ENCODE assay signal across 20 mouse cellular contexts in the genomic region with DNA sequence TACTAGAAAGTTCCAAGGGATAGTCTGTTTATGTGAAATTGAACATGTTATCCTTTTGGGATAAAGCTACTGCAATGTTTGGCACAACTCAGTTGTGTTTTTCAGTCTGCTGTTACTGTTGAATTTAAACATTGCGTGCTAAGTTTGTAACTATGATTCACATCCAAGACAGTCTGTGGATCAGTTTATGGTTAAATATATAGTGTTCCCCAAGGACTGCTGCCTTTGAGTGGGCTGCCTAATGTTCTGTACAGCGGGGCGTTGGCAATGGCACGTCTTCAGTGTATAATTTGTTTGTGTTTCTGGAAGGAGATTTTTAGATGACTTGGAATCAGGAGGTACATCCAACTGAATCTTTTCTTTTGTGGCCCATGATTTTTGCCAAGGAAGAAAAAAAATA.
"Had no signal": no experiment of that assay in that cellular context is flagged by ENCODE, and none has a peak within 500 bp of the region (broad histone marks: within the 10 kb centered on the region; RNA-seq: fewer than 3 reads in every experiment).

No protein-coding gene starts in this region.

- H3K4me1 ChIP-seq: intestine, embryonic 15.5 days; kidney, embryonic 15.5 days; limb, embryonic 13.5 days; midbrain, embryonic 10.5 days; midbrain, embryonic 13.5 days had no signal

- H3K4me3 ChIP-seq: intestine, embryonic 15.5 days; kidney, embryonic 15.5 days; limb, embryonic 13.5 days; liver, embryonic 13.5 days; midbrain, embryonic 10.5 days; midbrain, embryonic 13.5 days had no signal

- ATAC-seq: intestine, embryonic 15.5 days; lung, postnatal 0 days; midbrain, embryonic 13.5 days; midbrain, embryonic 16.5 days had no signal

- H3K36me3 ChIP-seq: midbrain, embryonic 10.5 days; midbrain, embryonic 13.5 days had no signal

- H3K4me2 ChIP-seq: intestine, embryonic 15.5 days; kidney, embryonic 15.5 days; limb, embryonic 13.5 days; liver, embryonic 13.5 days; midbrain, embryonic 13.5 days had no signal

- H3K27ac ChIP-seq: intestine, embryonic 15.5 days; kidney, embryonic 15.5 days; limb, embryonic 13.5 days; liver, embryonic 13.5 days; midbrain, embryonic 10.5 days; midbrain, embryonic 13.5 days; stomach, postnatal 0 days had no signal

- H3K9ac ChIP-seq: intestine, embryonic 15.5 days; kidney, embryonic 15.5 days; limb, embryonic 13.5 days; liver, embryonic 13.5 days; midbrain, embryonic 13.5 days had no signal

- H3K27me3 ChIP-seq: intestine, embryonic 15.5 days; kidney, embryonic 15.5 days; limb, embryonic 13.5 days; liver, embryonic 13.5 days; megakaryocyte, embryonic 14.5 days; midbrain, embryonic 13.5 days had no signal

- H3K9me3 ChIP-seq: intestine, embryonic 15.5 days; kidney, embryonic 15.5 days; limb, embryonic 13.5 days; liver, embryonic 13.5 days; megakaryocyte, embryonic 14.5 days; midbrain, embryonic 10.5 days; midbrain, embryonic 13.5 days had no signal

- DNase-seq: kidney, adult 11 months; kidney, adult 8-10 months; kidney, postnatal 10 days; kidney, postnatal 36 days; layer of hippocampus, postnatal 36 days; left cerebral cortex, postnatal 4 days; liver, embryonic 13.5 days; lung, adult 2 months; lung, postnatal 36 days; right cerebral cortex, postnatal 4 days; thymus, postnatal 25 days had no signal
